Mouse (Mus musculus) spleen, adult 2 months (tissue): Measurements from ENCODE around the gene Ift80.

ENCODE experiments used
- CTCF ChIP-seq: fragments of 200-500 bp; IDR thresholded peaks from 2 replicates; pipeline ENCODE4 v1.5.1; 2011; ENCODE audit warnings: mild to moderate bottlenecking, inconsistent platforms; ENCODE audit not compliant: insufficient read depth, insufficient read length, insufficient replicate concordance; ENCODE audit errors: extremely low read depth
- POLR2A ChIP-seq: fragments of 200-500 bp; IDR thresholded peaks from 2 replicates; pipeline ENCODE4 v1.6.1; 2011; ENCODE audit warnings: low read depth, low read length, inconsistent platforms

- no peak for TF ChIP-seq CTCF
- TF ChIP-seq POLR2A, result no peak
These were observed 47.9 kb downstream of the Ift80 start for GRCm38 (mm10) chr3:68956454-68956853.
